Mouse (Mus musculus): ENCODE results near the gene Prelid3b. TPM values are rescaled to one million over a fixed set of nuclear protein-coding genes. Genes with fewer than 3 reads are reported as not detected.

The Prelid3b gene
- polyA plus RNA-seq, 1 experiment, result 21.6 TPM

GRCm38 (mm10) chr2:174507998-174508397 is 35.1 kb upstream of the Prelid3b start:
- no peak overlapping the region for H3K27ac ChIP-seq (ENCODE audit: insufficient read depth, low read length)
- H3K36me3 ChIP-seq (ENCODE audit: control insufficient read depth, insufficient read depth, low read length), result no peaks in the 10 kb centered on the region
- TF ChIP-seq POLR2A (IDR thresholded peaks at IDR 0.05; ENCODE audit: low read depth, low read length) (no peak), CTCF (IDR thresholded peaks at IDR 0.05; ENCODE audit: extremely low read depth, insufficient read depth, insufficient read length, insufficient replicate concordance) (no peak)
- WGBS, result 94% methylated on average over 4 of the region's 4 CpGs
- no peak for DNase-seq (ENCODE audit: low read depth in 1 of 2, low spot score in 2 of 2)
- H3K4me3 ChIP-seq (ENCODE audit: extremely low read depth, insufficient read depth, insufficient read length), result no peak overlapping the region
- H3K4me1 ChIP-seq (ENCODE audit: control insufficient read depth, insufficient read depth, insufficient read length), result peaks cover 10% of the 10 kb centered on the region; the same call in 1 of the 2 replicates
- H3K27me3 ChIP-seq (ENCODE audit: control insufficient read depth, insufficient read depth, low read length), result no peaks in the 10 kb centered on the region

GRCm38 (mm10) chr2:174502831-174503460 is 30.1 kb upstream of the Prelid3b start:
- no peaks in the 10 kb centered on the region for H3K27me3 ChIP-seq (ENCODE audit: control insufficient read depth, insufficient read depth, low read length)
- H3K36me3 ChIP-seq (ENCODE audit: control insufficient read depth, insufficient read depth, low read length), result no peaks in the 10 kb centered on the region
- H3K4me1 ChIP-seq (ENCODE audit: control insufficient read depth, insufficient read depth, insufficient read length), result no peaks in the 10 kb centered on the region
- no peak overlapping the region for H3K4me3 ChIP-seq (ENCODE audit: extremely low read depth, insufficient read depth, insufficient read length)
- WGBS, result 87% methylated on average over 25 of the region's 25 CpGs
- no peak overlapping the region for H3K27ac ChIP-seq (ENCODE audit: insufficient read depth, low read length)
- DNase-seq (ENCODE audit: low read depth in 1 of 2, low spot score in 2 of 2), result no peak
- no peak for TF ChIP-seq CTCF (IDR thresholded peaks at IDR 0.05; ENCODE audit: extremely low read depth, insufficient read depth, insufficient read length, insufficient replicate concordance)
- no peak for TF ChIP-seq POLR2A (IDR thresholded peaks at IDR 0.05; ENCODE audit: low read depth, low read length)

GRCm38 (mm10) chr2:174502321-174502720 is 29.4 kb upstream of the Prelid3b start:
- no peak for TF ChIP-seq CTCF (IDR thresholded peaks at IDR 0.05; ENCODE audit: extremely low read depth, insufficient read depth, insufficient read length, insufficient replicate concordance)
- TF ChIP-seq POLR2A (IDR thresholded peaks at IDR 0.05; ENCODE audit: low read depth, low read length), result no peak
- WGBS, result 65% methylated on average over 5 of the region's 5 CpGs
- DNase-seq (ENCODE audit: low read depth in 1 of 2, low spot score in 2 of 2), result no peak
- H3K36me3 ChIP-seq (ENCODE audit: control insufficient read depth, insufficient read depth, low read length), result no peaks in the 10 kb centered on the region
- no peaks in the 10 kb centered on the region for H3K4me1 ChIP-seq (ENCODE audit: control insufficient read depth, insufficient read depth, insufficient read length)
- no peaks in the 10 kb centered on the region for H3K27me3 ChIP-seq (ENCODE audit: control insufficient read depth, insufficient read depth, low read length)
- H3K27ac ChIP-seq (ENCODE audit: insufficient read depth, low read length), result no peak overlapping the region
- no peak overlapping the region for H3K4me3 ChIP-seq (ENCODE audit: extremely low read depth, insufficient read depth, insufficient read length)

GRCm38 (mm10) chr2:174501517-174501916 is 28.6 kb upstream of the Prelid3b start:
- no peaks in the 10 kb centered on the region for H3K36me3 ChIP-seq (ENCODE audit: control insufficient read depth, insufficient read depth, low read length)

GRCm38 (mm10) chr2:174500814-174501503 is 28.1 kb upstream of the Prelid3b start:
- WGBS, result 93% methylated on average over 14 of the region's 14 CpGs

More at GRCm38 (mm10) chr2:174501517-174501916, 28.6 kb upstream of the Prelid3b start:
- Histone ChIP-seq H3K27ac (ENCODE audit: insufficient read depth, low read length) (no peak overlapping the region), H3K4me3 (ENCODE audit: extremely low read depth, insufficient read depth, insufficient read length) (no peak overlapping the region), H3K27me3 (ENCODE audit: control insufficient read depth, insufficient read depth, low read length) (no peaks in the 10 kb centered on the region), H3K4me1 (ENCODE audit: control insufficient read depth, insufficient read depth, insufficient read length) (no peaks in the 10 kb centered on the region)
- no peak for DNase-seq (ENCODE audit: low read depth in 1 of 2, low spot score in 2 of 2)
- WGBS, result 96% methylated on average over 8 of the region's 8 CpGs
- TF ChIP-seq CTCF (IDR thresholded peaks at IDR 0.05; ENCODE audit: extremely low read depth, insufficient read depth, insufficient read length, insufficient replicate concordance), result no peak
- TF ChIP-seq POLR2A (IDR thresholded peaks at IDR 0.05; ENCODE audit: low read depth, low read length), result no peak

GRCm38 (mm10) chr2:174492858-174493257 is 20.0 kb upstream of the Prelid3b start:
- no peak for TF ChIP-seq POLR2A (IDR thresholded peaks at IDR 0.05; ENCODE audit: low read depth, low read length)
- peak; percentile 49; the same call in 1 of the 2 replicates for TF ChIP-seq CTCF (IDR thresholded peaks at IDR 0.05; ENCODE audit: extremely low read depth, insufficient read depth, insufficient read length, insufficient replicate concordance)
- H3K27ac ChIP-seq (ENCODE audit: insufficient read depth, low read length), result no peak overlapping the region
- no peak overlapping the region for H3K4me3 ChIP-seq (ENCODE audit: extremely low read depth, insufficient read depth, insufficient read length)
- H3K36me3 ChIP-seq (ENCODE audit: control insufficient read depth, insufficient read depth, low read length), result no peaks in the 10 kb centered on the region
- no peaks in the 10 kb centered on the region for H3K4me1 ChIP-seq (ENCODE audit: control insufficient read depth, insufficient read depth, insufficient read length)
- peak; percentile 41 to 59 for DNase-seq (ENCODE audit: low read depth in 1 of 2, low spot score in 2 of 2)
- 43% methylated on average over 2 of the region's 2 CpGs for WGBS
- no peaks in the 10 kb centered on the region for H3K27me3 ChIP-seq (ENCODE audit: control insufficient read depth, insufficient read depth, low read length)

More at GRCm38 (mm10) chr2:174500814-174501503, 28.1 kb upstream of the Prelid3b start:
- DNase-seq (ENCODE audit: low read depth in 1 of 2, low spot score in 2 of 2), result no peak
- Histone ChIP-seq H3K4me3 (ENCODE audit: extremely low read depth, insufficient read depth, insufficient read length) (no peak overlapping the region), H3K27ac (ENCODE audit: insufficient read depth, low read length) (no peak overlapping the region), H3K36me3 (ENCODE audit: control insufficient read depth, insufficient read depth, low read length) (no peaks in the 10 kb centered on the region), H3K27me3 (ENCODE audit: control insufficient read depth, insufficient read depth, low read length) (no peaks in the 10 kb centered on the region), H3K4me1 (ENCODE audit: control insufficient read depth, insufficient read depth, insufficient read length) (no peaks in the 10 kb centered on the region)
- TF ChIP-seq POLR2A (IDR thresholded peaks at IDR 0.05; ENCODE audit: low read depth, low read length), result no peak
- TF ChIP-seq CTCF (IDR thresholded peaks at IDR 0.05; ENCODE audit: extremely low read depth, insufficient read depth, insufficient read length, insufficient replicate concordance), result no peak

- no peak overlapping the region for H3K27ac ChIP-seq (ENCODE audit: insufficient read depth, low read length)
- no peak overlapping the region for H3K4me3 ChIP-seq (ENCODE audit: extremely low read depth, insufficient read depth, insufficient read length)
- TF ChIP-seq CTCF (IDR thresholded peaks at IDR 0.05; ENCODE audit: extremely low read depth, insufficient read depth, insufficient read length, insufficient replicate concordance) (no peak), POLR2A (IDR thresholded peaks at IDR 0.05; ENCODE audit: low read depth, low read length) (no peak)
- WGBS, result 93% methylated on average over 5 of the region's 5 CpGs
- no peaks in the 10 kb centered on the region for H3K36me3 ChIP-seq (ENCODE audit: control insufficient read depth, insufficient read depth, low read length)
- no peaks in the 10 kb centered on the region for H3K4me1 ChIP-seq (ENCODE audit: control insufficient read depth, insufficient read depth, insufficient read length)
- no peaks in the 10 kb centered on the region for H3K27me3 ChIP-seq (ENCODE audit: control insufficient read depth, insufficient read depth, low read length)
- DNase-seq (ENCODE audit: low read depth in 1 of 2, low spot score in 2 of 2), result no peak
Measured at GRCm38 (mm10) chr2:174487005-174487404, 14.1 kb upstream of the Prelid3b start.
